Mouse (Mus musculus): ENCODE measurements around the gene Dcun1d5. TPM values are rescaled to one million over a fixed set of nuclear protein-coding genes. Genes with fewer than 3 reads are reported as not detected.

Gene Dcun1d5
- polyA plus RNA-seq, 2 experiments = 100 to 158 TPM

DNA sequence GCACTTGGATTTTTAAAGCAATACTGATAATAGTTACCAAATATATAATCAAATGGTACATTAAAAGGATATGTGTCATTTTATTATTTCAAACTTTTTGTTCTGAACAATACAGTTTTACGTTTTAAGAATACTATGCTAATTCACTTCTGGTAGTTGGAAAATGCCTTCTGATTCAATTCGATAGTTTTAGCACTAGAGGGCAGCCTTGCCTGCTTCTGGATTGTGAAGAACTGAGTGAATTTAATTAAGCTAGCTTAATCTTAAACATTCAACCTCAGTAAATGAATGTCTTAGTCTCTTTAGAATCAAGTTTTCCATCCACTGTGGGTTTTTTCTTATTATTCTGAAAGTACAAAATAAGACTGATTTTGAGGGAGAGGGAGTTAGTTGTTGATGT is 31.9 kb downstream of the Dcun1d5 start:
- no peaks in the 10 kb centered on the region for H3K27me3 ChIP-seq (ENCODE audit: control insufficient read depth, insufficient read depth, low read length)
- 52% methylated on average over 2 of the region's 2 CpGs for WGBS
- ATAC-seq (ENCODE audit: low FRiP score, low read depth) = no peak
- peak; percentile 23 for DNase-seq (ENCODE audit: low spot score)
- no peak overlapping the region for H3K27ac ChIP-seq (replicated peaks; ENCODE audit: low read depth, low read length)
- H3K36me3 ChIP-seq (ENCODE audit: control insufficient read depth, insufficient read depth, low read length) = peaks cover 12% of the 10 kb centered on the region
- no peak overlapping the region for H3K4me3 ChIP-seq (replicated peaks; ENCODE audit: low read length)
- no peaks in the 10 kb centered on the region for H3K9me3 ChIP-seq (ENCODE audit: control insufficient read depth, low read length)
- H3K4me2 ChIP-seq (replicated peaks; ENCODE audit: low read depth, low read length, severe bottlenecking) = no peak overlapping the region
- H3K4me1 ChIP-seq (ENCODE audit: control insufficient read depth, insufficient read depth, low read length) = no peaks in the 10 kb centered on the region
- H3K9ac ChIP-seq (ENCODE audit: low read depth, low read length, severe bottlenecking) = no peak overlapping the region
- no peak for TF ChIP-seq POLR2A (IDR thresholded peaks at IDR 0.05; ENCODE audit: borderline replicate concordance, extremely low read depth, insufficient read depth, insufficient read length)

DNA sequence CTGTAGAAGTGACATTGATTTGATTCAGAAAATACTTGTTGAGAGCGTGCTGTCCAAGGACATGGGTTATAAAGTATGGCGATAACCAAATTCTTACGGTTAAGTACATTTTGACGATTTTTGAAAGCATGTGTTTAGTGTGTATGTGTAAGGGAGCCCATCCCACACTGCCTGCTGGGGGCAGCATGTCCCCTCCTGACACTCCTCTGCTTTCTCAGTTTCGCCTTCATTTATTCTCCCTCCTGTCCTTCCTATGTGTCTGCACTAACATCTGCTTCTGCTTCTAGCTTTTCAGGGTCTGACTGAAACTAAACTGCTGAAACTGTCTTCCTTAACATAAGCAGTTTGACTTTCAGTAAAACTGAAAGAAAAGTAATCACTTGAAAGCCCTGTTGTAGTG is 36.7 kb downstream of the Dcun1d5 start:
- H3K27me3 ChIP-seq (ENCODE audit: control insufficient read depth, insufficient read depth, low read length) = no peaks in the 10 kb centered on the region
- TF ChIP-seq POLR2A (IDR thresholded peaks at IDR 0.05; ENCODE audit: borderline replicate concordance, extremely low read depth, insufficient read depth, insufficient read length) = no peak
- no peak overlapping the region for H3K27ac ChIP-seq (replicated peaks; ENCODE audit: low read depth, low read length)
- no peak for ATAC-seq (ENCODE audit: low FRiP score, low read depth)
- no peaks in the 10 kb centered on the region for H3K9me3 ChIP-seq (ENCODE audit: control insufficient read depth, low read length)
- no peaks in the 10 kb centered on the region for H3K4me1 ChIP-seq (ENCODE audit: control insufficient read depth, insufficient read depth, low read length)
- no peak for DNase-seq (ENCODE audit: low spot score)
- no peak overlapping the region for H3K4me2 ChIP-seq (replicated peaks; ENCODE audit: low read depth, low read length, severe bottlenecking)
- H3K4me3 ChIP-seq (replicated peaks; ENCODE audit: low read length) = no peak overlapping the region
- H3K9ac ChIP-seq (ENCODE audit: low read depth, low read length, severe bottlenecking) = no peak overlapping the region
- WGBS = 88% methylated on average over 5 of the region's 5 CpGs
- no peaks in the 10 kb centered on the region for H3K36me3 ChIP-seq (ENCODE audit: control insufficient read depth, insufficient read depth, low read length)

DNA sequence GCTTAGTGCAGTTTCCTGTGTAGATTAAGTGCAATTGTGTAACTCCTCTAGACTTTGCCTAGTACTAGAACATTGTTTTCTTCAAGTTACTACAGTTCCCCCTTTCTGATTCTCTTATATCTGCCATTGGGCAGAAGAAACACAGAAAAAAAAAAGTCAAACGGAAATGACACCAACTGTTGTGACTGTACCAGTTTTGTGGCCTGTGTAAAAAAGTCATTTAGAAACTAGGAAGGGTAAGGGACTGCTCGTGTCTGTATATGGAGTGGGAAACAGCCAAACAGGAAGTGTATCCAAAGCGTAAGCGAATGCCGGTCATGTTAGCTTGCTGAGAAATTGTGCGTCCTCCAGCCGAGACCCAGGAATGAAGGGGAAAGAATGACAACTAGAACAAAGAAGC is 37.1 kb downstream of the Dcun1d5 start:
- no peak for ATAC-seq (ENCODE audit: low FRiP score, low read depth)
- no peak for DNase-seq (ENCODE audit: low spot score)
- no peak overlapping the region for H3K4me2 ChIP-seq (replicated peaks; ENCODE audit: low read depth, low read length, severe bottlenecking)
- H3K9ac ChIP-seq (ENCODE audit: low read depth, low read length, severe bottlenecking) = no peak overlapping the region
- no peak overlapping the region for H3K27ac ChIP-seq (replicated peaks; ENCODE audit: low read depth, low read length)
- H3K4me1 ChIP-seq (ENCODE audit: control insufficient read depth, insufficient read depth, low read length) = no peaks in the 10 kb centered on the region
- TF ChIP-seq POLR2A (IDR thresholded peaks at IDR 0.05; ENCODE audit: borderline replicate concordance, extremely low read depth, insufficient read depth, insufficient read length) = no peak
- H3K36me3 ChIP-seq (ENCODE audit: control insufficient read depth, insufficient read depth, low read length) = no peaks in the 10 kb centered on the region
- H3K4me3 ChIP-seq (replicated peaks; ENCODE audit: low read length) = no peak overlapping the region
- 87% methylated on average over 7 of the region's 7 CpGs for WGBS
- H3K27me3 ChIP-seq (ENCODE audit: control insufficient read depth, insufficient read depth, low read length) = no peaks in the 10 kb centered on the region
- no peaks in the 10 kb centered on the region for H3K9me3 ChIP-seq (ENCODE audit: control insufficient read depth, low read length)

DNA sequence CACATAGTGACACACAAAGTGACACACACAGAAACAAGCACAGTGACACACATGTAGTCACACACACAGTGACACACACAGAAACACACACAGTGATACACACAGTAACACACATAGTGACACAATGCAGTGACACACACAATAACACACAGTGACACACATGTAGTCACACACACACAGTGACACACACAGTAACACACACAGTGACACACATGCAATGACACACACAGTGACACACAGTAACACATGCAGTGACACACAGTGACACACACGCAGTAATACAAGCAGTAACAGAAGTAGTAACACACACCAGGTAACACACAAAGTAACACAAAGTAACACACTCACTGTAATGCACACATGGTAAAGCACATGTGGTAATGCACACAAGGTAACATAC is 54.3 kb downstream of the Dcun1d5 start:
- no peak overlapping the region for H3K4me2 ChIP-seq (replicated peaks; ENCODE audit: low read depth, low read length, severe bottlenecking)
- no peaks in the 10 kb centered on the region for H3K9me3 ChIP-seq (ENCODE audit: control insufficient read depth, low read length)
- no peaks in the 10 kb centered on the region for H3K4me1 ChIP-seq (ENCODE audit: control insufficient read depth, insufficient read depth, low read length)
- WGBS = 96% methylated on average over 1 of the region's 1 CpGs
- no peak for TF ChIP-seq POLR2A (IDR thresholded peaks at IDR 0.05; ENCODE audit: borderline replicate concordance, extremely low read depth, insufficient read depth, insufficient read length)
- H3K9ac ChIP-seq (ENCODE audit: low read depth, low read length, severe bottlenecking) = no peak overlapping the region
- H3K36me3 ChIP-seq (ENCODE audit: control insufficient read depth, insufficient read depth, low read length) = no peaks in the 10 kb centered on the region
- no peak overlapping the region for H3K4me3 ChIP-seq (replicated peaks; ENCODE audit: low read length)
- H3K27ac ChIP-seq (replicated peaks; ENCODE audit: low read depth, low read length) = no peak overlapping the region
- ATAC-seq (ENCODE audit: low FRiP score, low read depth) (no peak), DNase-seq (ENCODE audit: low spot score) (no peak)
- H3K27me3 ChIP-seq (ENCODE audit: control insufficient read depth, insufficient read depth, low read length) = no peaks in the 10 kb centered on the region

DNA sequence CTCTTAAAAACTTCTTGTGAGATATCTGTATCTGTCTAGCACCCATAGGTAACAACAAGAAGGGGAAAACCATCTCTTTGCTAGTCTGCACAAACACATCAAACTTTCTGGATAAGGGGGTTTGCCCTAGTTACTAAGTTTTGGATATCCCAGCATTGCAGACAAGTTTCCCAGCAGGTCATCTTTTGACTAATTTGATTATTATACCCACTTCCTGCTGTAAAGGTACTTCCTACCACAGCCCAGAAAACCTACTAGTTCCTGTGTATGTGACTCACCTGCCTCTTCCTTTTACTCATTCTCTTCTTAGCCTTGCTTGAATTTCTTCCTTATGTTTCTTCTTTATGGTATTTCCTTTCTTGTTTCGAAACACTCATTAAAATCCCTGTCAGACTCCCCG is 55.6 kb downstream of the Dcun1d5 start:
- H3K36me3 ChIP-seq (ENCODE audit: control insufficient read depth, insufficient read depth, low read length) = no peaks in the 10 kb centered on the region
- ATAC-seq (ENCODE audit: low FRiP score, low read depth) (no peak), DNase-seq (ENCODE audit: low spot score) (no peak)
- no peak overlapping the region for H3K4me2 ChIP-seq (replicated peaks; ENCODE audit: low read depth, low read length, severe bottlenecking)
- no peak for TF ChIP-seq POLR2A (IDR thresholded peaks at IDR 0.05; ENCODE audit: borderline replicate concordance, extremely low read depth, insufficient read depth, insufficient read length)
- no peaks in the 10 kb centered on the region for H3K9me3 ChIP-seq (ENCODE audit: control insufficient read depth, low read length)
- H3K27me3 ChIP-seq (ENCODE audit: control insufficient read depth, insufficient read depth, low read length) = no peaks in the 10 kb centered on the region
- H3K9ac ChIP-seq (ENCODE audit: low read depth, low read length, severe bottlenecking) = no peak overlapping the region
- H3K27ac ChIP-seq (replicated peaks; ENCODE audit: low read depth, low read length) = no peak overlapping the region
- H3K4me3 ChIP-seq (replicated peaks; ENCODE audit: low read length) = no peak overlapping the region
- H3K4me1 ChIP-seq (ENCODE audit: control insufficient read depth, insufficient read depth, low read length) = no peaks in the 10 kb centered on the region
- 74% methylated on average over 2 of the region's 2 CpGs for WGBS

Measured in limb, embryonic 14.5 days (tissue).